Mouse (Mus musculus) naive thymus-derived CD4-positive, alpha-beta T cell, adult 2 months (primary cell): ENCODE data around the gene Bmyc.
"Not testable (repeated sequence)": the region's sequence is repeated elsewhere in the genome, so short reads cannot be mapped to it uniquely, and the experiment has no call there.

Source experiments
- DNase-seq: peaks from one replicate; pipeline ENCODE4 v3.0.0-alpha.2; 2011; ENCODE audit warnings: low read depth

Gene Bmyc

DNA sequence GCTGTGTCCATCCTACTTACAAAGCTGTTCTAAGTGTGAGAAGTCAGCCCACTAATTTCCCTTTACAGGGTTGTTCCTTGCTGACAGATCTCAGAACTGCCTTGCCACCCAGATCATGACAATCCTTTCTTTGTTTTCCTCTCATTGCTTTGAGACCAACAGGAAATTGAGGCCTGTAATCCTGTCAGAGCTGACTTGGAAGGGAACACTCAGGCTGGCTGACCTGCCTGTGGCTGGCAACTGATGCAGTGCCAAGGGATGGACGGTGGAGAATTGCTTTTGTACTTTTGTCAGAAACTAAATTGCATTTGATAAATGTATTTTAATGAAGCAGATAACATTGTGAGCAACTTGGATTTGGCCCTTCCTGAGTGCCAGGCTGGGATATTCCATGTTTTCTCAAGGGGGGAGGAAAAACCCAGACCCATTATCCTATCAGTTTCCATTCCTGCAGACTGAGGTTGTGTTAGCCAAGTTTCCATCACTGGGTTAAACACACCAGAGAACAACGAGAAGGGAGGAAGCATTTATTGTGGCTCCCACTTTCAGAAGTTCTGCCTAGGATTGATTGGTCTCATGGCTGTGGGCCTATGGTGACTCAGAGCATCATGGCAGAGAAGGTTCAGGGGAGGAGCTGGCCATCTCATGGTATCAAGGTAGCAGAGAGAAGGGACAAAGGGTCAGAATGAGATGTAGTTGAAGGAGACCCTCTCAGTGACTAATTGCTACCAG lies 26.8 kb downstream of the Bmyc start:
- no peak for DNase-seq

DNA sequence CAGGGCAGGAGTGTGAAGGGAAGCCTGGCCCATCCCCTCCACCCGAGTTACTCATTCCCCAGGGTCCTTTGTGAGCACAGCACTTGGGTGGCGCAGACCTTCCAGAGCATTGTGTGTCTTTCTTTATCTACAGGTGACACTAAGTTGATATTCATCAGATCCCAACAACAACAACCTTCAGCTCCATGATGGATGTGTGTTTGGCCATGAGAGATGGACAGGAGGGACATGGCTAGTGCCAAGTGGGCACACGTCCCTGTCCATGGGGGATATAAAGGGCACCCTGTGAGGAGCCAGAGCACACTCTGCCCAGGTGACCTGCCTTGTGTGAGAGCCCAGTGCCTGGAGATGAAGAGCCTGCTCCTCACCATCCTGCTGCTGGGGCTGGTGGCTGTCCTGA lies 30.2 kb downstream of the Bmyc start, which contains the start of gene Obp2b:
TSS of gene Obp2b (plus strand) at position 301 of the 400 bp plus-strand sequence.
- not testable (repeated sequence) for DNase-seq

DNA sequence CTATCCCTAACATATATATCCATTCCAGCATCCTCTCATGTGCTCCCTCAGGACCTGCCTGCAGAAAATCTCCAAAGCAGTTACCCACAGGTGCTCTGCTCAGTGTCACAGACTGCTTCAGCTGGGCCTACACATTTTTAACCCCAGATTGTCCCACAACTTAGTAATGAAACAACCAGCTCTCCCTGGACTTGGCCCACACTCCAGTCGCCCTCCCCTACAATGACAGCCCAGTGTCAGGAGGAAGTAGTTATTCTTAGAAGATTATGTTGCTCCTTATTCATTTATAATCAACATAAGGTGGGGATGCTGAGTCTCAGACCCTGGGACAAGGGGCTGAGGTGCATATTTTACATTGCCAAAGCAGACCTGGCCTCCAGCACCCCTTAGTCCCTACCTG lies 35.1 kb downstream of the Bmyc start:
- no peak for DNase-seq

DNA sequence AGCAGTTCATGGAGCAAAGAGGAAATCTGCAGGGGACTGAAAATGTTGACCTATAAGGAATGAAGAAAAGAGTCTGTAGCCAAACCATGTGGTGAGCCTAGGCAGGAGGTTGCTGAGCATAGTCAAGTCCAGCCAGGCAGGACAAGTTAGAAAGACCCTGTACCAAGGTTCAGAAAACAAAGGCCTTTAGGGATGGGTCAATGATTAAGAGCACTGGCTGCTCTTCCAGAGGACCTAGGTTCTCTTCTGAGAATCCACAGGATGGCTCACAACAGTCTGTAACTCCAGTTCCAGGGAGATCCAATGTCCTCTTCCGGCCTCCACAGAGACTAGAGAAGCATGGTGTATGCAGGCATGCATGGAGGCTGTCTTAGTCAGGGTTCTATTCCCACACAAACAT lies 47.7 kb downstream of the Bmyc start:
- DNase-seq: no peak
